8 mouse cellular contexts compared by ENCODE assay signal in the genomic region with DNA sequence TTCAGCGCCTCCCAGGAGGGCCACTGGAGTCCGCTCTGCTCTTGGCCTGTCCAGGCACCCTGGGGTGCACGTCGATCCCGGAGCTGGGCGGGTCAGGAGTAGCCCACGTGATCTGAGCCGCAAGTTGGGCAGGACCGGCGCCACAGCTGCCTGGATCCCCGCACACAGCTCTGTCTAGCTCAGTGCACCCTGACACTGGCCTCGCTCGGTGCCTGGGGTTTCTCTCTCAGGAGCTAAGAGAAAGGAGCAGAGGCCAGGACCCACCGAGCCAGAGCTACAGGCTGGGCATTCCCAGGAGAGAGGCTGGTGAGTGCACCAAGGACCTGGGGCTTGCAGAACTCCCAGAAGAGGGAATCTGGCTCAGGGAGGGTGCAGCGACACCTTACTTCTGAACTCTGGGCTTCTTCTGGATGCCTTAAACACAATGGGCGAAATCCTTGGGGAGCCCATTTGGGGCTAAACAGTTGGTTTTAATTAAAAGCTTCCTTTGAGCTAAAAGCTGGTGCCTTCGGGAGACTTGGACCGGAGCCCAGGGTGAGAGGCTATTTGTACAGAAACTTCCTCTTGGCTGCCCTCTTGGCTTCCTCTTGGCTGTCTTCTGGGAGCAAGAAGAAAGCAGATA. TPM values are rescaled to one million over a fixed set of nuclear protein-coding genes. Genes with fewer than 3 reads are reported as not detected.
DNase-seq lines count a peak whose midpoint lies in the region; ATAC-seq lines count a peak whose summit lies in the region.

A gene (plus strand): TSS at position 138 of the 622 bp plus-strand sequence.

- peak; percentile 24 for DNase-seq in embryo, embryonic 11 days
- DNase-seq in embryo, embryonic 10.5 days (ENCODE audit: low spot score), result no peak
- peak; percentile 33 for DNase-seq in embryonic facial prominence, embryonic 11.5 days (ENCODE audit: low spot score)
- peak; percentile 34 to 50 for DNase-seq in heart, postnatal 10 days
- peak; percentile 77 to 87 for DNase-seq in kidney, postnatal 36 days
- peak; percentile 37 for DNase-seq in midbrain, embryonic 10.5 days (ENCODE audit: low spot score)
- no peak for DNase-seq in c-Kit-positive CD71-positive TER-119-positive erythroid progenitor cells, embryonic 14.5 days (ENCODE audit: low spot score)
- no peak for DNase-seq in cerebellum, postnatal 36 days

- H3K9me3 ChIP-seq in embryonic facial prominence, embryonic 11.5 days (replicated peaks; ENCODE audit: control insufficient read depth, low read length), result no peaks in the 10 kb centered on the region; the same call in 1 of the 2 replicates
- peaks cover 11% of the 10 kb centered on the region; the same call in 1 of the 2 replicates for H3K9me3 ChIP-seq in midbrain, embryonic 10.5 days (replicated peaks)

- WGBS in embryonic facial prominence, embryonic 11.5 days, result 11% methylated on average over 18 of the region's 18 CpGs
- WGBS in midbrain, embryonic 10.5 days, result 11% methylated on average over 18 of the region's 18 CpGs

- no peak for ATAC-seq in embryonic facial prominence, embryonic 11.5 days (replicated peaks; ENCODE audit: insufficient number of reproducible peaks, low FRiP score, low TSS enrichment, low read depth)

- no peaks in the 10 kb centered on the region for H3K4me1 ChIP-seq in embryonic facial prominence, embryonic 11.5 days (ENCODE audit: control insufficient read depth, insufficient read depth, low read length)
- peaks cover 13% of the 10 kb centered on the region for H3K4me1 ChIP-seq in midbrain, embryonic 10.5 days

- peak within 1 kb of the TSS; percentile 15 for H3K9ac ChIP-seq in embryonic facial prominence, embryonic 11.5 days (replicated peaks; ENCODE audit: low read length)

- H3K27ac ChIP-seq in embryonic facial prominence, embryonic 11.5 days (replicated peaks; ENCODE audit: low read depth, low read length), result no peak within 1 kb of the TSS
- H3K27ac ChIP-seq in midbrain, embryonic 10.5 days (replicated peaks), result peak within 1 kb of the TSS; percentile 55; the same call in 1 of the 2 replicates

- intact Hi-C loops in heart, postnatal 10 days (cut with DNase I), result no loop called here

- peak within 1 kb of the TSS; percentile 27 for H3K4me2 ChIP-seq in embryonic facial prominence, embryonic 11.5 days (ENCODE audit: low read depth, low read length)

- no peaks in the 10 kb centered on the region for H3K36me3 ChIP-seq in embryonic facial prominence, embryonic 11.5 days (replicated peaks; ENCODE audit: control insufficient read depth, insufficient read depth, low read depth, low read length)
- no peaks in the 10 kb centered on the region for H3K36me3 ChIP-seq in midbrain, embryonic 10.5 days

- no peak within 1 kb of the TSS for H3K4me3 ChIP-seq in embryonic facial prominence, embryonic 11.5 days (ENCODE audit: low read depth, low read length)
- peak within 1 kb of the TSS; percentile 42 for H3K4me3 ChIP-seq in midbrain, embryonic 10.5 days

- no peaks in the 10 kb centered on the region for H3K27me3 ChIP-seq in embryonic facial prominence, embryonic 11.5 days (ENCODE audit: control insufficient read depth, insufficient read depth, low read length)
- H3K27me3 ChIP-seq in midbrain, embryonic 10.5 days (ENCODE audit: low read depth, poor library complexity, severe bottlenecking), result peaks cover 30% of the 10 kb centered on the region

RNA-seq across cellular contexts. Expression of the gene that starts here (rescaled TPM):
- 0.07 and 0.31 TPM in 2 replicates for polyA plus RNA-seq in embryonic facial prominence, embryonic 11.5 days (2014; fragmentation: Nextera tagmentation; extraction: Ambion mirVana)
- under 1 TPM; 0.45 to 0.86 TPM for total RNA-seq in heart, postnatal 10 days (2021)
- polyA plus RNA-seq in midbrain, embryonic 10.5 days (2016; fragmentation: Nextera tagmentation; extraction: Ambion mirVana), result 0.14 and 0.20 TPM in 2 replicates

Comparison
In these comparisons a context has a peak if more than half of its experiments do, and no peak if none do; other contexts are left out.
1. DNase-seq: peak in embryo, embryonic 11 days (single experiment) and kidney, postnatal 36 days (2 of 2); none in embryo, embryonic 10.5 days (single experiment), c-Kit-positive CD71-positive TER-119-positive erythroid progenitor cells, embryonic 14.5 days (single experiment) and cerebellum, postnatal 36 days (0 of 2).
2. Peak in DNase-seq, H3K9ac ChIP-seq and H3K4me2 ChIP-seq in embryonic facial prominence, embryonic 11.5 days; RNA of the gene not detected or under 1 TPM.
3. Peak in DNase-seq in heart, postnatal 10 days; RNA of the gene not detected or under 1 TPM.
4. Peak in DNase-seq, H3K4me3 ChIP-seq and H3K27ac ChIP-seq in midbrain, embryonic 10.5 days; RNA of the gene not detected or under 1 TPM.